Mouse (Mus musculus) testis, adult 2 months (tissue): ENCODE results near the gene Plcd1.

Experiments used
- CTCF ChIP-seq: fragments of 200-500 bp; IDR thresholded peaks from 2 replicates; pipeline ENCODE4 v1.5.1; 2012; ENCODE audit warnings: low read depth, mild to moderate bottlenecking, inconsistent platforms, low read length, moderate library complexity; ENCODE audit not compliant: control insufficient read depth, insufficient read depth, insufficient replicate concordance
- POLR2A ChIP-seq: fragments of 200-500 bp; IDR thresholded peaks from 2 replicates; pipeline ENCODE4 v1.6.1; 2012; ENCODE audit warnings: low read depth, mild to moderate bottlenecking, inconsistent platforms, low read length, moderate library complexity; ENCODE audit not compliant: control insufficient read depth

- no peak for TF ChIP-seq CTCF
- peak; percentile 49; the same call in 1 of the 2 replicates for TF ChIP-seq POLR2A
Observed at GRCm38 (mm10) chr9:119087309-119087708, 6.0 kb downstream of the Plcd1 start.
